Mouse (Mus musculus): ENCODE data around the gene Limk2. TPM values are rescaled to one million over a fixed set of nuclear protein-coding genes. Genes with fewer than 3 reads are reported as not detected.
A peak's percentile ranks its signal among the peaks of the same experiment; 100 is the strongest.

Limk2 gene
- polyA plus RNA-seq, 1 experiment from 2014 or later, result 74.8 TPM

DNA sequence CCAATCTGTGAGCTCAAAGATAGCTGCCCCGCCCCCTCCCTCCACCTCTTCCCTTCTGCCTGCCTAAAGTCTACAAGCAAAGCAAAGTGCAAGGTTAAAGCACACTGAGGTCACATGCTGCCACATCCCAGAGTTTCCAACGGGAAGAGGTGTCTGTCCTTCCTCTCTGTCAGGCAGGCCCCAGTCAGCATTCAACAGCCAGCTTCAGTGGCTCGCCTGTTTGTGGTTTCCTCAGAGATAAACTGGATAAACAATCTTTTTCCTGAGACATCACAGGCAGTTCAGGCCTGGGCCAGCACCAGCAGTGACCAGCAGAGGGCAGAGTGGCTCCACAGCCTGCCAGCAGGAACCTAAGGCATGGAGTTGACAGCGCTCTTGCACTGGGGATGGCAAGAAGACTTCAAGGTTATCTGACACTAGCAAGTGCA, 22.0 kb downstream of the Limk2 start:
- H3K4me3 ChIP-seq (ENCODE audit: low read depth, low read length), result no peak overlapping the region
- DNase-seq (ENCODE audit: low spot score) (peak; percentile 85), ATAC-seq (ENCODE audit: low FRiP score) (no peak)
- no peak overlapping the region for H3K9ac ChIP-seq (ENCODE audit: low read depth, low read length)
- H3K9me3 ChIP-seq (ENCODE audit: control insufficient read depth, low read length), result no peaks in the 10 kb centered on the region
- H3K27ac ChIP-seq (ENCODE audit: low read depth, low read length), result no peak overlapping the region
- whole genome bisulfite sequencing, result 37% methylated on average over 4 of the region's 4 CpGs
- H3K27me3 ChIP-seq (ENCODE audit: control insufficient read depth, insufficient read depth, low read length), result no peaks in the 10 kb centered on the region
- H3K36me3 ChIP-seq (ENCODE audit: control insufficient read depth, insufficient read depth, low read length), result no peaks in the 10 kb centered on the region
- H3K4me1 ChIP-seq (replicated peaks; ENCODE audit: control insufficient read depth, insufficient read depth, low read length), result no peaks in the 10 kb centered on the region
- H3K4me2 ChIP-seq (replicated peaks; ENCODE audit: low read depth, low read length), result no peak overlapping the region

DNA sequence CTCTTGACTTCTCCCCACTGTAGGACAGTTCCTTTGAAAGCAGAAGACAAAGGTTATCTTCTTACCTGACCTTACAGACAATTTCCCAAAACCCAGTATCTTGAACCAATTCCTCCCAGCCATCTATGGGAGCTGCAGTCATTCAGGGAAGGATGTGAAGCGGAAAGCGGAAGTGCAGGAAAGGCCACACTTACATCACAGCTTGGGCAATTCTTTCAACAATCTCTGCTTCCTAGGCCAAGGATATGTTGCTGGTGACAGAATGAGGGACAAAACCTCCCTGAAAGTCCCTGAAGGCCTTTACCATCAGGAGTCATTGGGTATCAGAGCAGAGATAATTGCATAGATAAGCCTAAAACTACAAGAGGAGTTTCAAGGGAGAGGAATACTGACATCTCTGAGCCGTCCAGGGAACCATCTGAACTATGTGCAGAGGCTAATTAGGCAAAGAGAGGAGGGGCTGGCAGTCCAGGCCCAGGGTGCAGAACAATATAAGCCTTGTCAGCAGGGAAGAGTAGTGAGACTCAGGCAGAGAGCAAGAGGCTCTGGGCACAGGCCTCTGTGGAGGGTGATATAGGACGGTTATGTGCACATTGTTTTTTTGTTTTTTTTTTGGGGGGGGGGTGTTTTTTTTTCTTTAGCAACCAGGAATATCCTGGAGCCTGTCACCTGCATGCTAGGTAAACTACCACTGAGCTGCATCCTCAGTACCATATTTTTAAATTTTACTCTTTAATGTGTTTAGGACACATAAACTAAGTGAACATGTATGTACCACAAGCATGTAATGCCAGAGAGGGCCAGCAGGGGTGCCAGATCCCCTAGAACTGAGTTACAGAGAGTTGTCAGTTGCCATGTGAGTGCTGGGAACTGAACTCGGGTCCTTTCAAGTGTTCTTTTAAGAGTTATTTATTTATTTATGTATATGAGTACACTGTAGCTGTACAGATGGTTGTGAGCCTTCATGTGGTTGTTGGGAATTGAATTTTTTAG, 26.1 kb downstream of the Limk2 start:
- WGBS, result 77% methylated on average over 5 of the region's 5 CpGs
- ATAC-seq (ENCODE audit: low FRiP score) (no peak; the same call in 1 of the 2 replicates), DNase-seq (ENCODE audit: low spot score) (no peak)
- H3K27me3 ChIP-seq (ENCODE audit: control insufficient read depth, insufficient read depth, low read length), result no peaks in the 10 kb centered on the region
- H3K9me3 ChIP-seq (ENCODE audit: control insufficient read depth, low read length), result no peaks in the 10 kb centered on the region
- H3K27ac ChIP-seq (ENCODE audit: low read depth, low read length), result no peak overlapping the region
- no peak overlapping the region for H3K4me2 ChIP-seq (replicated peaks; ENCODE audit: low read depth, low read length)
- no peak overlapping the region for H3K4me3 ChIP-seq (ENCODE audit: low read depth, low read length)
- H3K4me1 ChIP-seq (replicated peaks; ENCODE audit: control insufficient read depth, insufficient read depth, low read length), result no peaks in the 10 kb centered on the region
- H3K9ac ChIP-seq (ENCODE audit: low read depth, low read length), result no peak overlapping the region
- no peaks in the 10 kb centered on the region for H3K36me3 ChIP-seq (ENCODE audit: control insufficient read depth, insufficient read depth, low read length)

DNA sequence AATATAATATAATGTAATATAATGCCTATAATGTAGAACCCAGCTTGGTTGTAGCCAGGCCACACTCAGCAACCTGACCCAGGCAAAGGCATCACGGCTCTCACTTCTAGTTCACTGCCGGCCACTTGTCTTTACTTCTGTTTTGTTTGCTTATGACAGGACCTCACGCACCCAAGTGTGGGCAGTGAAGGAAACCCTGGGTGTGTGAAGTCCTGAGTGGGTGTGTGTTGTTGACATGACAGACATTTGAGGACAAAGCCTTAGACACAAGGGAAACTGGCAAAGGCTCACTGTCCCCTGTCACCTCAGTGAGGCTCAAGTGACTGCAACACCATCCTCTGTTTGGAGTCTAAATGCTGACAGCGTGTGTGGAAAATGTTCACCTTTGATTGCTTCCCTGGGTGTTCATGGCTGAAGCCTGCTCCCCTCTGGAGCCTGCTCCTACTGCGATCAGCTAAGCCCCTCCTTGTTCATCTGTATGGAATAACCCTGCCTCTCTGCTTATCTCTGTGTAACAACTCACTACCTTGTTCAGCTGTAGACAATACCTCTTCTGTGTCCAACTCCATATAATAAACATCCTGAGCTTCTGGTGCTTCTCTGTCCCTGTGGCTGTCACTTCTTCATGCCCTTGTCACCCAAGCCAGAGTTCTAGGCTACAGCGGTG, 27.7 kb downstream of the Limk2 start:
- WGBS, result 87% methylated on average over 6 of the region's 6 CpGs
- H3K27me3 ChIP-seq (ENCODE audit: control insufficient read depth, insufficient read depth, low read length), result no peaks in the 10 kb centered on the region
- no peak overlapping the region for H3K4me2 ChIP-seq (replicated peaks; ENCODE audit: low read depth, low read length)
- DNase-seq (ENCODE audit: low spot score), result no peak
- no peaks in the 10 kb centered on the region for H3K36me3 ChIP-seq (ENCODE audit: control insufficient read depth, insufficient read depth, low read length)
- ATAC-seq (ENCODE audit: low FRiP score), result no peak
- no peaks in the 10 kb centered on the region for H3K4me1 ChIP-seq (replicated peaks; ENCODE audit: control insufficient read depth, insufficient read depth, low read length)
- no peak overlapping the region for H3K4me3 ChIP-seq (ENCODE audit: low read depth, low read length)
- no peak overlapping the region for H3K27ac ChIP-seq (ENCODE audit: low read depth, low read length)
- no peak overlapping the region for H3K9ac ChIP-seq (ENCODE audit: low read depth, low read length)
- H3K9me3 ChIP-seq (ENCODE audit: control insufficient read depth, low read length), result no peaks in the 10 kb centered on the region

GRCm38 (mm10) chr11:3379427-3379826, 29.6 kb downstream of the Limk2 start:
- no peak overlapping the region for H3K9ac ChIP-seq (ENCODE audit: low read depth, low read length)
- H3K36me3 ChIP-seq (ENCODE audit: control insufficient read depth, insufficient read depth, low read length), result no peaks in the 10 kb centered on the region
- DNase-seq (ENCODE audit: low spot score) (no peak), ATAC-seq (ENCODE audit: low FRiP score) (no peak)
- H3K27me3 ChIP-seq (ENCODE audit: control insufficient read depth, insufficient read depth, low read length), result no peaks in the 10 kb centered on the region
- H3K4me2 ChIP-seq (replicated peaks; ENCODE audit: low read depth, low read length), result no peak overlapping the region
- no peak overlapping the region for H3K27ac ChIP-seq (ENCODE audit: low read depth, low read length)
- 91% methylated on average over 4 of the region's 4 CpGs for WGBS
- no peak overlapping the region for H3K4me3 ChIP-seq (ENCODE audit: low read depth, low read length)
- no peaks in the 10 kb centered on the region for H3K4me1 ChIP-seq (replicated peaks; ENCODE audit: control insufficient read depth, insufficient read depth, low read length)
- H3K9me3 ChIP-seq (ENCODE audit: control insufficient read depth, low read length), result no peaks in the 10 kb centered on the region

GRCm38 (mm10) chr11:3374741-3375140, 34.2 kb downstream of the Limk2 start:
- H3K4me2 ChIP-seq (replicated peaks; ENCODE audit: low read depth, low read length), result no peak overlapping the region
- H3K9ac ChIP-seq (ENCODE audit: low read depth, low read length), result no peak overlapping the region
- H3K4me1 ChIP-seq (replicated peaks; ENCODE audit: control insufficient read depth, insufficient read depth, low read length), result peaks cover 4% of the 10 kb centered on the region; the same call in 1 of the 2 replicates
- H3K9me3 ChIP-seq (ENCODE audit: control insufficient read depth, low read length), result no peaks in the 10 kb centered on the region
- H3K27me3 ChIP-seq (ENCODE audit: control insufficient read depth, insufficient read depth, low read length), result no peaks in the 10 kb centered on the region
- no peaks in the 10 kb centered on the region for H3K36me3 ChIP-seq (ENCODE audit: control insufficient read depth, insufficient read depth, low read length)
- no peak overlapping the region for H3K27ac ChIP-seq (ENCODE audit: low read depth, low read length)
- ATAC-seq (ENCODE audit: low FRiP score) (no peak), DNase-seq (ENCODE audit: low spot score) (no peak)
- WGBS, result 68% methylated on average over 12 of the region's 12 CpGs
- no peak overlapping the region for H3K4me3 ChIP-seq (ENCODE audit: low read depth, low read length)

DNA sequence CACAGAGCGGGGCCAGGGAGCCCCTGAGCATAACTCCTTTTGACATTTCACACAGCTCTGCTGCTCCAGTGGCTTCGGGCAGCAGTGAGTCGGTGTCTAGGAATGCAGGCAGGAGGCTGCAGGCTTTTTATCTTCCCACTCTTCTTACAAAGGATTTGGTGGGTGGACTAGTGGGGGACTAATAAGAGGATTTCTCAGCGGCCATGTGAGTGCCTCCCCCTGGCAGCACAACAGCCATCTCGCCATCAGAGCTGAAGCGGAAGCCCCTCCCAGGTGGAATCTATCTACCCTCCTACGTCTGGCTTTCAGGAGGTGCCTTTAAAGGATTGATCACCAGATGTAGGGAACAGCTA, 34.7 kb downstream of the Limk2 start:
- no peaks in the 10 kb centered on the region for H3K36me3 ChIP-seq (ENCODE audit: control insufficient read depth, insufficient read depth, low read length)
- H3K4me3 ChIP-seq (ENCODE audit: low read depth, low read length), result no peak overlapping the region
- peak; percentile 23 for DNase-seq (ENCODE audit: low spot score)
- 24% methylated on average over 7 of the region's 7 CpGs for WGBS
- H3K4me2 ChIP-seq (replicated peaks; ENCODE audit: low read depth, low read length), result no peak overlapping the region
- no peaks in the 10 kb centered on the region for H3K9me3 ChIP-seq (ENCODE audit: control insufficient read depth, low read length)
- no peaks in the 10 kb centered on the region for H3K27me3 ChIP-seq (ENCODE audit: control insufficient read depth, insufficient read depth, low read length)
- H3K9ac ChIP-seq (ENCODE audit: low read depth, low read length), result no peak overlapping the region
- no peak overlapping the region for H3K27ac ChIP-seq (ENCODE audit: low read depth, low read length)
- no peak for ATAC-seq (ENCODE audit: low FRiP score)
- H3K4me1 ChIP-seq (replicated peaks; ENCODE audit: control insufficient read depth, insufficient read depth, low read length), result peaks cover 4% of the 10 kb centered on the region; the same call in 1 of the 2 replicates

DNA sequence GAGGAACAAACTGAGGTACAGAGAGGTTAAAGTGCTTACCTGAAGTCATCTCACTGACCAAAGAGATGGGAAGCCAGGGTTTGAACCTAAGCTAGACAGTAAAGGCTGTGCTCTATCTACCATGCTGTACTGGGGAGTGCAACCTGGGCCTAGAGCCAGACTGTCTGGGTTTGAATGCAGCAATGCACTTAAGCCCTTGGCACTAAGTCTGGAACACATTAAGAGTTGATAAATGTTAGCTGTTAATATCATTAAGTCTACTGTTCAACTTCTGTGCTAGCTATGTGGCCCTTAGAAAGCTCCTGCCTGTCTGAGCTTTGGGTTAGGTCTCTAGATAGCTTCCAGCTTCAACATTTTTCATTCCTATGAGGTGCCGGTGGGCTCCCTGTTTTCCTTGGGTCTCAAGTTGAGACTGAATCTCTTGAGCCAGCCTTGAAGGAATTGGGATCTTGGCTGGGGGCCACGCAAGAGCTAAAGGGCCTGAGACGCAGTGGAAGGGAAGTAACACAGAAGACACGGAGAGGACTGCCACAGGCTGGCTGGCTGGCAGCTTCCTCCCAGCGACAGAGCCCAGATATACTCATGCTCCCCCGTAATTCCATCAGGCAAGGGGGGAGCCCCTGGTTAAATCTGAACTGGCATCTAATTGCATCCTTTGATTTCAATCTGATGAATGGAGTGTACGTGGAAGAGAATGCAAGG, 35.2 kb downstream of the Limk2 start:
- ATAC-seq (ENCODE audit: low FRiP score), result no peak
- H3K4me2 ChIP-seq (replicated peaks; ENCODE audit: low read depth, low read length), result no peak overlapping the region
- H3K27me3 ChIP-seq (ENCODE audit: control insufficient read depth, insufficient read depth, low read length), result no peaks in the 10 kb centered on the region
- WGBS, result 54% methylated on average over 7 of the region's 7 CpGs
- H3K27ac ChIP-seq (ENCODE audit: low read depth, low read length), result no peak overlapping the region
- peaks cover 4% of the 10 kb centered on the region; the same call in 1 of the 2 replicates for H3K4me1 ChIP-seq (replicated peaks; ENCODE audit: control insufficient read depth, insufficient read depth, low read length)
- no peaks in the 10 kb centered on the region for H3K9me3 ChIP-seq (ENCODE audit: control insufficient read depth, low read length)
- no peak overlapping the region for H3K4me3 ChIP-seq (ENCODE audit: low read depth, low read length)
- no peaks in the 10 kb centered on the region for H3K36me3 ChIP-seq (ENCODE audit: control insufficient read depth, insufficient read depth, low read length)
- H3K9ac ChIP-seq (ENCODE audit: low read depth, low read length), result no peak overlapping the region
- peak; percentile 17 for DNase-seq (ENCODE audit: low spot score)

DNA sequence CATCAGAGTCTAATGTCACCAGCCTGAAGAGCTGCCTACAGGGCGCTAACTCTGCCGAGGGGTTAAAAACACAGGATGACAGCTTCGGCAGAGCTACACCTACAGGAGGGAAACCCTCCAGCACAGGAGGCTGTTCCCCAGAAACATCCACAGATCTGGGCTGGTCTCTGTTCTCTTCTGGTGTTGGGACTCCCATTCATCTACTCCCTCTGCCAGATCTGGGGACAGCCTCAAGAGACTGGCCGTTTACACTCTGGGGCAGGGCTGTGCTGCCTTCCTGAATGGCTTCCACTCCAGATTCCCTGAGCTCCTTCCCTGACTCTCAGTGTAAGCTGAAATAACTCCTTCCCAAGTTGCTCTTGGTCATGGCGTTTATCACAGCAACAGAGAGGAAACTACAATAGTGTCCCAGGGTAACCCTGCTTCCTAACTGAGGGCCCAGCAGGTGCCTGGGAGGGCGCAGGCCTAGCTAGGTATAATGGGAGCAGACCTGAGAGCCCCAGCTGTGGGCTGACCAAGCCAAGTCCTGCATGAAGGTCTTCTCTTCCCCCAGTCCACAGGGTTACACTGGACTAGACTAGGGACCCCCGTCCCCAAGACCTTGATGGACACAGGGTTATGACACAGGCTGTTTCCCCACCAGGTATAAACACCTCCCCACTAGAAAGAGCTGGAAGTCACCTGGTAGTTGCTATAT, 37.2 kb downstream of the Limk2 start:
- Histone ChIP-seq H3K4me2 (replicated peaks; ENCODE audit: low read depth, low read length) (peak overlapping the region; percentile 72), H3K4me3 (ENCODE audit: low read depth, low read length) (peak overlapping the region; percentile 55), H3K27ac (ENCODE audit: low read depth, low read length) (peak overlapping the region; percentile 79), H3K27me3 (ENCODE audit: control insufficient read depth, insufficient read depth, low read length) (no peaks in the 10 kb centered on the region), H3K4me1 (replicated peaks; ENCODE audit: control insufficient read depth, insufficient read depth, low read length) (peaks cover 4% of the 10 kb centered on the region; the same call in 1 of the 2 replicates), H3K36me3 (ENCODE audit: control insufficient read depth, insufficient read depth, low read length) (no peaks in the 10 kb centered on the region), H3K9ac (ENCODE audit: low read depth, low read length) (peak overlapping the region; percentile 62; the same call in 1 of the 2 replicates), H3K9me3 (ENCODE audit: control insufficient read depth, low read length) (no peaks in the 10 kb centered on the region)
- ATAC-seq (ENCODE audit: low FRiP score), result peak; percentile 73
- 19% methylated on average over 7 of the region's 7 CpGs for WGBS
- DNase-seq (ENCODE audit: low spot score), result no peak

Data from hindbrain, embryonic 11.5 days (tissue).